Mouse (Mus musculus) megakaryocyte, adult 5-6 weeks (primary cell): ENCODE measurements at regions not wholly inside any gene's neighbourhood (a gene's known extent, or its start where the extent isn't known, plus 50 kb on each side); places are given as distances from the start of the nearest gene placed in this dataset.
"Not testable (repeated sequence)": the region's sequence is repeated elsewhere in the genome, so short reads cannot be mapped to it uniquely, and the experiment has no call there.

Experiments used
- ATAC-seq: 2 replicates; pipeline ENCODE4 v1.8.0; 2016; ENCODE audit warnings: mild to moderate bottlenecking, inconsistent platforms; ENCODE audit not compliant: poor library complexity, severe bottlenecking

GRCm38 (mm10) chr15:32043670-32044069 is 133.4 kb upstream of the Tas2r119 start:
- ATAC-seq = not testable (repeated sequence)

- peak; percentile 38; the same call in 1 of the 2 replicates for ATAC-seq
Observed at GRCm38 (mm10) chr15:32048836-32049235, 128.3 kb upstream of the Tas2r119 start.

- ATAC-seq = no peak
Observed at GRCm38 (mm10) chr15:32061573-32061972, 115.5 kb upstream of the Tas2r119 start.

GRCm38 (mm10) chr15:32082109-32082508 is 95.0 kb upstream of the Tas2r119 start:
- ATAC-seq = no peak

- no peak for ATAC-seq
Observed at GRCm38 (mm10) chr15:32093889-32094288, 83.2 kb upstream of the Tas2r119 start.

- no peak for ATAC-seq
Observed at GRCm38 (mm10) chr15:32095554-32095953, 81.5 kb upstream of the Tas2r119 start.

GRCm38 (mm10) chr15:32110659-32111058 is 66.4 kb upstream of the Tas2r119 start:
- ATAC-seq = no peak
